12 mouse cellular contexts compared by ENCODE assay signal in genomic region chr3:28524562-28524961, GRCm38 (mm10).
"Had no signal": no experiment of that assay in that cellular context is flagged by ENCODE, and none has a peak within 500 bp of the region (broad histone marks: within the 10 kb centered on the region; RNA-seq: fewer than 3 reads in every experiment).

No protein-coding gene starts in this region.

- H3K27ac ChIP-seq: limb, embryonic 10.5 days; liver, embryonic 12.5 days; midbrain, embryonic 10.5 days had no signal

- H3K4me1 ChIP-seq: limb, embryonic 10.5 days; liver, embryonic 12.5 days had no signal

- H3K9me3 ChIP-seq: limb, embryonic 10.5 days; liver, embryonic 12.5 days; midbrain, embryonic 10.5 days; stomach, embryonic 15.5 days had no signal

- H3K27me3 ChIP-seq: liver, embryonic 12.5 days; stomach, embryonic 15.5 days had no signal

- DNase-seq: kidney, postnatal 25 days; layer of hippocampus, adult 9-11 months; lung, embryonic 14.5 days; lung, postnatal 10 days; lung, postnatal 4 days; midbrain, embryonic 14.5 days; right cerebral cortex, postnatal 14 days; thymus, postnatal 36 days had no signal

- H3K4me2 ChIP-seq: liver, embryonic 12.5 days; lung, embryonic 14.5 days; stomach, embryonic 15.5 days had no signal

- H3K9ac ChIP-seq: liver, embryonic 12.5 days; lung, embryonic 14.5 days; stomach, embryonic 15.5 days had no signal

- ATAC-seq: liver, embryonic 12.5 days had no signal

- H3K4me3 ChIP-seq: limb, embryonic 10.5 days; liver, embryonic 12.5 days; midbrain, embryonic 10.5 days; stomach, embryonic 15.5 days had no signal

- H3K36me3 ChIP-seq: limb, embryonic 10.5 days; liver, embryonic 12.5 days; midbrain, embryonic 10.5 days; stomach, embryonic 15.5 days had no signal
